Comparison of ENCODE assay signal across 18 mouse cellular contexts in the genomic region with DNA sequence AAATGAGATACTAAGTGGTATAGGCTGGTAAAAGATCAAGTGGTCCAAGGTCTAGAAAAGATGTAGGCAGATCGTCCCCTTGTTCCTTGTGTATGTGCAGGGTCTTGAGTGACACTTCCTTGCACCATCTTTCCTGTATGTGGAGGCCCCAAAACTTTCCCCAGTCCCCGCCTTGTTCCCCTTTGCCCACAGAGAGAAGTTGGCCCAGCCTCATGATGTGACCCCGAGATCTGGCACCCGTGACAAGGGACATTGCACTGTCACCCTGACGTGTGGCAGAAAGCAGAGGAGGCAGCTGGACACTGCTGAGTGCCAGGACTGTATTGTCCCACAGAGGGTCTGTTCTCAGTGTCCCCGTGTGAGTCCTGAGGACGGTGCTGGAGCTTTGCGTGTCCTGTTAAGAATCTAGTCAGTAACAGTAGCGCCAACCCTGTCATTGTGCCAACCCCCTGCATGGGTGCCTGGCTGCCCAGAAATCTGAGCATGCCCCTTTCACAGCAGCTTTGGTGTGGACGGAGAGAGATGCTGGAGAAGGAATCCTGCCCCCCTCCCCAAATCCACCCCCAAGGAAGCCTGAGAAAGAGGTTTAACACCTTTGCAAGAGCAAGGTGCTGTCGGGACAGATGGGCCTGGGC. TPM values are rescaled to one million over a fixed set of nuclear protein-coding genes. Genes with fewer than 3 reads are reported as not detected.
DNase-seq lines count a peak whose midpoint lies in the region; ATAC-seq and TF ChIP-seq lines count a peak whose summit lies in the region.
"Had no signal": no experiment of that assay in that cellular context is flagged by ENCODE, and none has a peak within 500 bp of the region (broad histone marks: within the 10 kb centered on the region; RNA-seq: fewer than 3 reads in every experiment).

No protein-coding gene starts in this region.

- DNase-seq in cerebellum, postnatal 14 days, result peak; percentile 74 to 80
- DNase-seq in cerebellum, adult 11 months, result no peak
- peak; percentile 21 to 40 for DNase-seq in lung, adult 18-20 months
- DNase-seq in lung, adult 2 months, result no peak
- no peak for DNase-seq in left cerebral cortex, adult 18-20 months (ENCODE audit: low spot score in 2 of 2)
- no peak for DNase-seq in liver
- DNase-seq: gastrocnemius, postnatal 36 days; liver, embryonic 13.5 days; thymus, adult 18-20 months had no signal

- H3K4me1 ChIP-seq in lung, adult 2 months (ENCODE audit: control insufficient read depth, insufficient read depth, low read length), result peaks cover 3% of the 10 kb centered on the region; the same call in 1 of the 2 replicates
- peaks cover 36% of the 10 kb centered on the region for H3K4me1 ChIP-seq in megakaryocyte, embryonic 14.5 days
- H3K4me1 ChIP-seq: forebrain, embryonic 10.5 days; heart, embryonic 13.5 days; limb, embryonic 10.5 days; liver, embryonic 13.5 days had no signal

- no peak for TF ChIP-seq POLR2A in lung, adult 2 months (IDR thresholded peaks at IDR 0.05; ENCODE audit: borderline replicate concordance, extremely low read depth, low read depth, low read length)

- H3K9me3 ChIP-seq in megakaryocyte, embryonic 14.5 days, result no peaks in the 10 kb centered on the region
- H3K9me3 ChIP-seq: forebrain, embryonic 10.5 days; heart, embryonic 13.5 days; limb, embryonic 10.5 days; liver, embryonic 13.5 days had no signal

- H3K27me3 ChIP-seq in megakaryocyte, embryonic 14.5 days (replicated peaks), result peaks cover 2% of the 10 kb centered on the region
- H3K27me3 ChIP-seq: heart, embryonic 13.5 days; liver, embryonic 13.5 days had no signal

- no peak for TF ChIP-seq CTCF in lung, adult 2 months (IDR thresholded peaks at IDR 0.05; ENCODE audit: insufficient read depth, low read length)

- 70% methylated on average over 11 of the region's 11 CpGs for WGBS in lung, adult 2 months

- ATAC-seq in granulocyte monocyte progenitor cell, adult 5-6 weeks (replicated peaks; ENCODE audit: poor library complexity, severe bottlenecking), result peak; percentile 72

- H3K36me3 ChIP-seq in megakaryocyte, embryonic 14.5 days (replicated peaks; ENCODE audit: low read length), result no peaks in the 10 kb centered on the region
- H3K36me3 ChIP-seq: forebrain, embryonic 10.5 days; heart, embryonic 13.5 days; limb, embryonic 10.5 days; liver, embryonic 13.5 days had no signal

- no peak overlapping the region for H3K4me3 ChIP-seq in lung, adult 2 months (replicated peaks; ENCODE audit: extremely low read depth, low read depth, low read length)
- peak overlapping the region; percentile 51 for H3K4me3 ChIP-seq in megakaryocyte, embryonic 14.5 days (replicated peaks)
- H3K4me3 ChIP-seq: forebrain, embryonic 10.5 days; heart, embryonic 13.5 days; limb, embryonic 10.5 days; liver, embryonic 13.5 days had no signal

RNA-seq across cellular contexts. Expression of a gene that starts 9.8 kb away (rescaled TPM):
- 2.2 and 2.6 TPM in 2 replicates for polyA plus RNA-seq in lung, adult 2 months (2012; rRNA removed)
- total RNA-seq in granulocyte monocyte progenitor cell, adult 5-6 weeks (2014; fragmentation: Nextera tagmentation), result 19.8 and 22.0 TPM in 2 replicates
- total RNA-seq in granulocyte monocyte progenitor cell, adult 5-6 weeks (2017), result 22.3 and 29.9 TPM in 2 replicates
- polyA plus RNA-seq in megakaryocyte, embryonic 14.5 days (2012; ENCODE audit: insufficient read depth, low replicate concordance), result 3.3 TPM in 1 of 2 replicates, not detected in the other
- total RNA-seq in left cerebral cortex, adult 18-20 months (2021), result not detected
- polyA plus RNA-seq: forebrain, embryonic 10.5 days; hindbrain, embryonic 11.5 days; limb, embryonic 10.5 days had no signal

RNA-seq across cellular contexts. Expression of a gene that starts 35.8 kb away (rescaled TPM):
- polyA plus RNA-seq in lung, adult 2 months (2012; rRNA removed), result 2.1 and 2.2 TPM in 2 replicates
- total RNA-seq in granulocyte monocyte progenitor cell, adult 5-6 weeks (2014; fragmentation: Nextera tagmentation), result 0.64 TPM in 1 of 2 replicates, not detected in the other
- total RNA-seq in granulocyte monocyte progenitor cell, adult 5-6 weeks (2017), result 0.69 TPM in 1 of 2 replicates, not detected in the other
- 0.31 TPM in 1 of 2 replicates, not detected in the other for polyA plus RNA-seq in megakaryocyte, embryonic 14.5 days (2012; ENCODE audit: insufficient read depth, low replicate concordance)
- not detected for total RNA-seq in left cerebral cortex, adult 18-20 months (2021)
- total RNA-seq: layer of hippocampus, postnatal 10 days had no signal
- polyA plus RNA-seq: forebrain, embryonic 10.5 days; heart, embryonic 13.5 days; hindbrain, embryonic 11.5 days; intestine, embryonic 14.5 days; kidney, embryonic 16.5 days; limb, embryonic 10.5 days; liver, embryonic 13.5 days had no signal

RNA-seq across cellular contexts. Expression of a gene that starts 58.0 kb away (rescaled TPM):
- 1.8 and 3.1 TPM in 2 replicates for polyA plus RNA-seq in lung, adult 2 months (2012; rRNA removed)
- 5.5 and 6.7 TPM in 2 replicates for total RNA-seq in granulocyte monocyte progenitor cell, adult 5-6 weeks (2014; fragmentation: Nextera tagmentation)
- 5.6 and 7.9 TPM in 2 replicates for total RNA-seq in granulocyte monocyte progenitor cell, adult 5-6 weeks (2017)
- not detected in 2 replicates for polyA plus RNA-seq in megakaryocyte, embryonic 14.5 days (2012; ENCODE audit: insufficient read depth, low replicate concordance)
- under 1 TPM in 1 of 2 experiments, not detected in 1; 0.16 TPM for total RNA-seq in left cerebral cortex, adult 18-20 months (2021)
- total RNA-seq: gastrocnemius, postnatal 36 days; layer of hippocampus, postnatal 10 days had no signal
- polyA plus RNA-seq: forebrain, embryonic 10.5 days; hindbrain, embryonic 11.5 days; limb, embryonic 10.5 days had no signal

Comparison
In these comparisons a context has a peak if more than half of its experiments do, and no peak if none do; other contexts are left out.
1. DNase-seq: peak in cerebellum, postnatal 14 days (2 of 2) and lung, adult 18-20 months (2 of 2); none in cerebellum, adult 11 months (single experiment), lung, adult 2 months (single experiment), left cerebral cortex, adult 18-20 months (0 of 2) and liver (single experiment).
2. RNA of a gene that starts 9.8 kb away (total RNA-seq): 19.8 to 29.9 TPM in granulocyte monocyte progenitor cell, adult 5-6 weeks; not detected in left cerebral cortex, adult 18-20 months; every median in the first group is over 10 times any median in the second.
3. RNA of a gene that starts 58.0 kb away (total RNA-seq): 5.5 to 7.9 TPM in granulocyte monocyte progenitor cell, adult 5-6 weeks; 0.16 TPM in left cerebral cortex, adult 18-20 months; every median in the first group is over 4 times any median in the second.